Mouse (Mus musculus) layer of hippocampus, adult 2 months (tissue): Measurements from ENCODE around the gene Phf13. TPM values are rescaled to one million over a fixed set of nuclear protein-coding genes. Genes with fewer than 3 reads are reported as not detected.

Experiments
- DNase-seq, 2 experiments: peaks; one replicate each; pipeline ENCODE4 v3.0.0; 2022; ENCODE audit warnings: low spot score in 2 of 2
- H3K27ac ChIP-seq: fragments of 200-600 bp; 2 replicates; pipeline ENCODE4 v1.8.1; 2022
- H3K4me3 ChIP-seq: fragments of 200-600 bp; 2 replicates; pipeline ENCODE4 v1.8.1; 2022; ENCODE audit warnings: mild to moderate bottlenecking
- CTCF ChIP-seq: fragments of 200-600 bp; conservative IDR thresholded peaks from 2 replicates; pipeline ENCODE4 v1.8.1; 2022; ENCODE audit warnings: antibody characterized with exemption, mild to moderate bottlenecking, moderate library complexity
- total RNA-seq, 2 experiments: library from RNA; stranded (reverse); gene quantifications; 2 replicates each; pipeline ENCODE4 v1.2.3; 2021

The Phf13 gene
- total RNA-seq, 2 experiments from 2014 or later = 10.5 to 10.8 TPM

- DNase-seq = no peak
Observed at GRCm38 (mm10) chr4:151995371-151996172, 486 bp downstream of the Phf13 start.

GRCm38 (mm10) chr4:151994228-151995171, 1.6 kb downstream of the Phf13 start:
- Histone ChIP-seq H3K4me3 (peak overlapping the region; percentile 75), H3K27ac (peak overlapping the region; percentile 43; the same call in 1 of the 2 replicates)
- no peak for TF ChIP-seq CTCF
- no peak for DNase-seq

More at GRCm38 (mm10) chr4:151995371-151996172, 486 bp downstream of the Phf13 start:
- H3K4me3 ChIP-seq = peak overlapping the region; percentile 75
- no peak for TF ChIP-seq CTCF
- H3K27ac ChIP-seq = peak overlapping the region; percentile 88

GRCm38 (mm10) chr4:151993035-151993434, 3.0 kb downstream of the Phf13 start:
- TF ChIP-seq CTCF = no peak
- Histone ChIP-seq H3K27ac (no peak overlapping the region), H3K4me3 (no peak overlapping the region)
- no peak for DNase-seq

- no peak for TF ChIP-seq CTCF
- no peak for DNase-seq
- no peak overlapping the region for H3K4me3 ChIP-seq
Observed at GRCm38 (mm10) chr4:151992091-151992490, 4.0 kb downstream of the Phf13 start.

GRCm38 (mm10) chr4:151989110-151989488, 7.0 kb downstream of the Phf13 start:
- peak overlapping the region; percentile 98 for H3K27ac ChIP-seq
- no peak for DNase-seq
- peak overlapping the region; percentile 61 for H3K4me3 ChIP-seq
- TF ChIP-seq CTCF = no peak

More at GRCm38 (mm10) chr4:151992091-151992490, 4.0 kb downstream of the Phf13 start:
- no peak overlapping the region for H3K27ac ChIP-seq

- TF ChIP-seq CTCF = no peak
- peak; percentile 73 to 84 for DNase-seq
- peak within 1 kb of the TSS; percentile 61 for H3K4me3 ChIP-seq
- peak within 1 kb of the TSS; percentile 98 for H3K27ac ChIP-seq
Observed at GRCm38 (mm10) chr4:151988342-151989109, 7.5 kb downstream of the Phf13 start, which contains the start of gene Thap3. Gene Thap3, minus strand, starts transcription at chr4:151988997.

- Histone ChIP-seq H3K27ac (peak overlapping the region; percentile 98), H3K4me3 (peak overlapping the region; percentile 61)
- TF ChIP-seq CTCF = no peak
- DNase-seq = no peak
Observed at GRCm38 (mm10) chr4:151988014-151988341, 8.1 kb downstream of the Phf13 start.

GRCm38 (mm10) chr4:151986650-151987049, 9.4 kb downstream of the Phf13 start:
- DNase-seq = no peak
- Histone ChIP-seq H3K4me3 (no peak overlapping the region), H3K27ac (no peak overlapping the region)
- no peak for TF ChIP-seq CTCF

- DNase-seq = no peak
- Histone ChIP-seq H3K4me3 (no peak overlapping the region), H3K27ac (no peak overlapping the region)
- no peak for TF ChIP-seq CTCF
Observed at GRCm38 (mm10) chr4:151985886-151986285, 10.2 kb downstream of the Phf13 start.

GRCm38 (mm10) chr4:151983560-151983959, 12.5 kb downstream of the Phf13 start:
- H3K27ac ChIP-seq = no peak overlapping the region
- DNase-seq = no peak
- TF ChIP-seq CTCF = no peak
- H3K4me3 ChIP-seq = no peak overlapping the region

GRCm38 (mm10) chr4:151983043-151983442, 13.0 kb downstream of the Phf13 start:
- DNase-seq = no peak
- Histone ChIP-seq H3K4me3 (no peak overlapping the region), H3K27ac (no peak overlapping the region)
- no peak for TF ChIP-seq CTCF

- no peak overlapping the region for H3K4me3 ChIP-seq
- peak; percentile 97 for TF ChIP-seq CTCF
- DNase-seq = peak; percentile 76 to 88
- no peak overlapping the region for H3K27ac ChIP-seq
Observed at GRCm38 (mm10) chr4:151981363-151981762, 14.7 kb downstream of the Phf13 start.
